Mouse (Mus musculus) brain, embryonic 14.5 days (tissue): ENCODE results near the gene Idh3a.

Experiments used
- CTCF ChIP-seq: fragments of 200-500 bp; IDR thresholded peaks from 2 replicates; pipeline ENCODE4 v1.5.1; 2012; ENCODE audit warnings: inconsistent platforms, mild to moderate bottlenecking, moderate library complexity, borderline replicate concordance; ENCODE audit not compliant: insufficient read depth, insufficient read length; ENCODE audit errors: extremely low read depth
- POLR2A ChIP-seq: fragments of 200-500 bp; IDR thresholded peaks from 2 replicates; pipeline ENCODE4 v1.6.1; 2012; ENCODE audit warnings: mild to moderate bottlenecking, inconsistent platforms, borderline replicate concordance; ENCODE audit not compliant: poor library complexity, insufficient read depth, insufficient read length, severe bottlenecking; ENCODE audit errors: extremely low read depth

GRCm38 (mm10) chr9:54630905-54631304, 44.8 kb downstream of the Idh3a start:
- TF ChIP-seq CTCF (no peak), POLR2A (no peak)
